Mouse (Mus musculus) myocyte (in vitro differentiated cells): ENCODE measurements around the gene Bin2. TPM values are rescaled to one million over a fixed set of nuclear protein-coding genes. Genes with fewer than 3 reads are reported as not detected.

ENCODE experiments used
- H3K27me3 ChIP-seq: one replicate; pipeline ENCODE4 v1.6.1; 2011; ENCODE audit not compliant: control insufficient read depth, insufficient read depth, insufficient read length
- H3K36me3 ChIP-seq: one replicate; pipeline ENCODE4 v1.6.1; 2011; ENCODE audit not compliant: control insufficient read depth, insufficient read depth
- H3K4me2 ChIP-seq: one replicate; pipeline ENCODE4 v1.6.1; 2011; ENCODE audit warnings: low read depth, control low read depth
- H3K4me3 ChIP-seq: one replicate; pipeline ENCODE4 v1.5.1; 2011; ENCODE audit warnings: mild to moderate bottlenecking, control low read depth, moderate library complexity
- H3K79me2 ChIP-seq: one replicate; pipeline ENCODE4 v1.6.1; 2011; ENCODE audit not compliant: control insufficient read depth, insufficient read depth
- H3ac ChIP-seq: one replicate; pipeline ENCODE4 v1.6.1; 2011; ENCODE audit not compliant: control insufficient read depth, insufficient read length
- CEBPB ChIP-seq: IDR thresholded peaks from 2 replicates; pipeline ENCODE4 v1.6.1; 2011; ENCODE audit warnings: mild to moderate bottlenecking, moderate library complexity; ENCODE audit not compliant: poor library complexity, insufficient read depth, severe bottlenecking
- E2F4 ChIP-seq: IDR thresholded peaks from one replicate; pipeline ENCODE4 v1.6.1; 2011; ENCODE audit warnings: mild to moderate bottlenecking, control low read depth, moderate library complexity; ENCODE audit not compliant: insufficient read depth
- MAX ChIP-seq: IDR thresholded peaks from one replicate; pipeline ENCODE4 v1.6.1; 2011; ENCODE audit warnings: low read depth, mild to moderate bottlenecking, control low read depth
- MYOD1 ChIP-seq, 3 experiments: IDR thresholded peaks; one replicate each; pipeline ENCODE4 v1.6.1; 2011; ENCODE audit warnings: control low read depth in 2 of 3, low read depth in 2 of 3, mild to moderate bottlenecking in 2 of 3, moderate library complexity in 1 of 3; ENCODE audit not compliant: insufficient read length in 2 of 3, control insufficient read depth in 1 of 3
- MYOG ChIP-seq, 3 experiments: IDR thresholded peaks; one replicate each; pipeline ENCODE4 v1.6.1; 2011; ENCODE audit warnings: control low read depth in 2 of 3, low read depth in 2 of 3, mild to moderate bottlenecking in 2 of 3; ENCODE audit not compliant: insufficient read length in 2 of 3, control insufficient read depth in 1 of 3, insufficient read depth in 1 of 3
- POLR2A ChIP-seq: IDR thresholded peaks from one replicate; pipeline ENCODE4 v1.6.1; 2011; ENCODE audit warnings: low read depth, mild to moderate bottlenecking, control low read depth, moderate library complexity; ENCODE audit not compliant: insufficient read length
- POLR2AphosphoS2 ChIP-seq: IDR thresholded peaks from one replicate; pipeline ENCODE4 v1.6.1; 2011; ENCODE audit warnings: low read depth, control low read depth; ENCODE audit not compliant: insufficient read length
- REST ChIP-seq: IDR thresholded peaks from one replicate; pipeline ENCODE4 v1.6.1; 2011; ENCODE audit warnings: mild to moderate bottlenecking, control low read depth, moderate library complexity; ENCODE audit not compliant: insufficient read depth, insufficient read length
- SRF ChIP-seq: IDR thresholded peaks from one replicate; pipeline ENCODE4 v1.6.1; 2011; ENCODE audit warnings: low read depth; ENCODE audit not compliant: control insufficient read depth, insufficient read length
- TCF12 ChIP-seq: IDR thresholded peaks from one replicate; pipeline ENCODE4 v1.6.1; 2011; ENCODE audit warnings: mild to moderate bottlenecking, control low read depth; ENCODE audit not compliant: poor library complexity, insufficient read depth, severe bottlenecking
- TCF3 ChIP-seq: IDR thresholded peaks from one replicate; pipeline ENCODE4 v1.6.1; 2011; ENCODE audit warnings: low read depth, control low read depth; ENCODE audit not compliant: insufficient read length
- USF1 ChIP-seq: IDR thresholded peaks from one replicate; pipeline ENCODE4 v1.6.1; 2011; ENCODE audit warnings: low read depth, mild to moderate bottlenecking, control low read depth, moderate library complexity
- polyA plus RNA-seq: library from polyadenylated mRNA; unstranded; fragments of >200 nt; fragmentation: generic; extraction: Trizol; gene quantifications from one replicate; pipeline ENCODE4 v1.2.1, GENCODE M21; 2012; ENCODE audit warnings: missing spikeins

Bin2 gene
- polyA plus RNA-seq, 1 experiment = not detected

DNA sequence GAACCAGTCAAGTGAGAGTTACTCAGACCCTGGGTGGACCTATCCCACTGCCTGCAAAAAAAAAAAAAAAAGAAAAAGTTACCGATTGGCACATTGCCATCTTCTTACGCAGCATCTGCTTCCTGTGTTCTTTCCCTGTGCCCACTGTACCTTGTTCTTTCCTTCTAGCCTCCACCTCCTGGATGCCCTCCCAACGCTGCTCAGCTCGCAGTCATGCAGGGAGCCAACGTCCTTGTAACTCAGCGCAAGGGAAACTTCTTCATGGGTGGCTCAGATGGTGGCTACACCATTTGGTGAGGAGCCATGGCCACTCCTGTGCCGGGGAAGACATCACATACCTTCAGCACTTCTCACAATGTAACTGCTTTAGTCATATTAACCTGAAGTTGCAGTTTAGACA is 50.2 kb downstream of the Bin2 start:
- Histone ChIP-seq H3K36me3 (peaks cover 32% of the 10 kb centered on the region), H3K27me3 (no peaks in the 10 kb centered on the region)

DNA sequence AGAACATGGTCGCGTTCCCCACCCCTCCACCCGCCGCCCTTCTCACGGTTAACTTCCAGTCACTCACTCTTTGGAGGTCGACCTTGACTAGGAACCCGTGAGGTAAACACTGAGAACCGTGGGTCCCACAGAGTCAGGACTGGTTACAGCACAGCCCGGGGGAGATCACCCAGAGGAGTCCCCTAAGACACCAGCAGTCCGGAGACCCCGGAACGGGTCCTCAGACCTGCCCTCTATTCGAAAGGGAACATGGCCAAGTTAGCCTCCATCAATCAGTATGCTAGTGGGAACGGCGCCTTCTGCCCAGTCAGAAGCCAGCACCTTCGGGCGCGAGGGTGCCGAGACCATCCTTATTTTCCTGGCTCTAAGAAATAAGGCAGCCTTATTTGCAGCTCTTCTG is 53.1 kb downstream of the Bin2 start:
- H3ac ChIP-seq = peak overlapping the region; percentile 55
- no peaks in the 10 kb centered on the region for H3K27me3 ChIP-seq
- H3K79me2 ChIP-seq = peaks cover 19% of the 10 kb centered on the region
- peaks cover 32% of the 10 kb centered on the region for H3K36me3 ChIP-seq
- TF ChIP-seq TCF12 = no peak
- no peak for TF ChIP-seq POLR2A
- TF ChIP-seq POLR2AphosphoS2 = no peak
- TF ChIP-seq E2F4 = no peak
- no peak for TF ChIP-seq SRF
- no peak for TF ChIP-seq CEBPB
- TF ChIP-seq MYOG (IDR thresholded peaks at IDR 0.05; ENCODE audit: control insufficient read depth in 1 of 3, insufficient read depth in 1 of 3, insufficient read length in 2 of 3, low read depth in 2 of 3) = peak in 1 of 3 experiments; percentile 0
- no peak for TF ChIP-seq MAX
- H3K4me3 ChIP-seq = peak overlapping the region; percentile 65
- peak overlapping the region; percentile 87 for H3K4me2 ChIP-seq

More for the DNA sequence above, 50.2 kb downstream of the Bin2 start:
- peaks cover 19% of the 10 kb centered on the region for H3K79me2 ChIP-seq
- H3K4me3 ChIP-seq = no peak overlapping the region
- no peak overlapping the region for H3K4me2 ChIP-seq
- TF ChIP-seq TCF3 (no peak), POLR2A (no peak), USF1 (no peak), MYOG (IDR thresholded peaks at IDR 0.05; ENCODE audit: control insufficient read depth in 1 of 3, insufficient read depth in 1 of 3, insufficient read length in 2 of 3, low read depth in 2 of 3) (no peak), REST (no peak), MYOD1 (IDR thresholded peaks at IDR 0.05; ENCODE audit: control insufficient read depth in 1 of 3, insufficient read length in 2 of 3, low read depth in 2 of 3) (no peak), CEBPB (no peak), POLR2AphosphoS2 (no peak), TCF12 (no peak), MAX (no peak), SRF (no peak), E2F4 (no peak)
- no peak overlapping the region for H3ac ChIP-seq

DNA sequence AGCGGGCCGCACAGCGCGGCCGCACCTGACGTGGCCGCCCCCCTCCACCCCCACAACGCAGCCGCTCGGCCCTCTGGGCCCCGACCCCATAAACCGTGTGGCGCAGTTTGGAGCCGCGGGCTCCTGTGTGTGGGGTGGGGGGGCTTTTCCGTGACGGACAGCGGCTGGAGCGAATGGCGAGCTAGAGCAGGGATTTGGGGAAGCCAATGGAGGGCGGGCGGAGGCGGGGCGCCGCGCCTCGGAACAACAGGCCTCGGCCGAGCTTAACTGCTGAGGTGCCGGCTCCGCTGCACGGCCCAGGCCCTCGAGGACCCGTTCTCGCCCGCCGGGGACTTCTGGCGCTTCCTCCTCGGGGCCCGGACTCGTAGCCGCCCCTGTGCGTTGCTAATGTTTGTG is 53.5 kb downstream of the Bin2 start:
- Histone ChIP-seq H3K4me3 (peak overlapping the region; percentile 65), H3K36me3 (peaks cover 32% of the 10 kb centered on the region)
- TF ChIP-seq USF1 = no peak
- TF ChIP-seq MYOD1 (IDR thresholded peaks at IDR 0.05; ENCODE audit: control insufficient read depth in 1 of 3, insufficient read length in 2 of 3, low read depth in 2 of 3) = no peak
- TF ChIP-seq POLR2AphosphoS2 = peak; percentile 61
- TF ChIP-seq MYOG (IDR thresholded peaks at IDR 0.05; ENCODE audit: control insufficient read depth in 1 of 3, insufficient read depth in 1 of 3, insufficient read length in 2 of 3, low read depth in 2 of 3) = peak in 2 of 3 experiments; percentile 3 to 11
- no peak for TF ChIP-seq E2F4
- TF ChIP-seq TCF3 = no peak
- TF ChIP-seq CEBPB = no peak
- no peak for TF ChIP-seq MAX
- peak; percentile 77 for TF ChIP-seq POLR2A
- no peak for TF ChIP-seq REST
- peak; percentile 6 for TF ChIP-seq SRF
- TF ChIP-seq TCF12 = no peak

DNA sequence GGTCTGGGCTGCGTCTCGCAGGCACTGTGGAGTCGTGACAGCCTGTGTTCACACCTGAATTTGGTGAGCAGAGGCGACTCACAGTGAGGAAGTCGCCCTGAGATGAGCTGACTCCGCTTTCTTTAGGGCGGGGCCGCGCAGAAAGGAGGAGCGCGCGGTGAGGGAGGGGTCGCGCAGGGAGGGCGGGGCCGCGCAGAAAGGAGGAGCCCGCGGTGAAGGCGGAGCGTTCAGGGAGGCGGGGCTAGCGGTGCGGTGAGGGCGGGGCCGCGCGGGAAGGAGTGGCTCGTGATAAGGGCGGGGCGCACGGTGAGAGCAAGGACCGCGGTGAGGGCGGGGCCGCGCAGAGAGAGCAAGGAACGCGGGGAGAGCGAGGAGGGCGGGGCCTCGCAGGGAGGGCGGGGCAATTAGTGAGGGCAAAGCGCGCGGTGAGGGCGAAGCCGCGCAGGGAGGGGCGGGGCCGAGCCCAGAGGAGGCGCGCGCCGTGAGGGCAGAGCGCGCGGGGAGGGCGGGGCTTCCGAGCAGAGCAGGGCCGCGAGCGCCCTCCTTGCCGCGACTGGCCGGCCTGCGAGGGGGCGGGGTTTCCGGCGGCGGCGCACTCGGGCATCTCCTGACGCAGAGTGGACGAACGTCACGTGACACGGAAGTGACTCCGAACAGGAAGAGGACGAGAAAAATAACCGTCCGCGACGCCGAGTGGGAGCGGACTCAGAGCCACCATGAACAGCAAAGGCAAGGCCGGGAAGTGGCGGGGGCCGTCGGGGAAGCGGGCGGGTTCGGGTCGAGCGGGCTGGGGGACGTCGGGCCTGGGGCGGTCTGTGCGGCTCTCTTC is 54.1 kb downstream of the Bin2 start, which contains the start of gene Dazap2:
Gene Dazap2 (plus strand): TSS at position 354 of the 829 bp plus-strand sequence.
- Histone ChIP-seq H3K36me3 (peaks cover 30% of the 10 kb centered on the region), H3K4me3 (peak within 1 kb of the TSS; percentile 65), H3ac (peak within 1 kb of the TSS; percentile 55), H3K27me3 (no peaks in the 10 kb centered on the region), H3K4me2 (peak within 1 kb of the TSS; percentile 95), H3K79me2 (peaks cover 19% of the 10 kb centered on the region)
- TF ChIP-seq MYOG (IDR thresholded peaks at IDR 0.05; ENCODE audit: control insufficient read depth in 1 of 3, insufficient read depth in 1 of 3, insufficient read length in 2 of 3, low read depth in 2 of 3) (no peak), CEBPB (no peak), USF1 (peak; percentile 96), E2F4 (peak; percentile 6), SRF (peak; percentile 37), POLR2AphosphoS2 (peak; percentile 97), POLR2A (peak; percentile 98), MAX (no peak), TCF3 (no peak), MYOD1 (IDR thresholded peaks at IDR 0.05; ENCODE audit: control insufficient read depth in 1 of 3, insufficient read length in 2 of 3, low read depth in 2 of 3) (no peak), TCF12 (no peak), REST (no peak)

More for the DNA sequence above, 53.5 kb downstream of the Bin2 start:
- peak overlapping the region; percentile 87 for H3K4me2 ChIP-seq
- H3K79me2 ChIP-seq = peaks cover 19% of the 10 kb centered on the region
- H3ac ChIP-seq = peak overlapping the region; percentile 55
- H3K27me3 ChIP-seq = no peaks in the 10 kb centered on the region
